In the genomic region with DNA sequence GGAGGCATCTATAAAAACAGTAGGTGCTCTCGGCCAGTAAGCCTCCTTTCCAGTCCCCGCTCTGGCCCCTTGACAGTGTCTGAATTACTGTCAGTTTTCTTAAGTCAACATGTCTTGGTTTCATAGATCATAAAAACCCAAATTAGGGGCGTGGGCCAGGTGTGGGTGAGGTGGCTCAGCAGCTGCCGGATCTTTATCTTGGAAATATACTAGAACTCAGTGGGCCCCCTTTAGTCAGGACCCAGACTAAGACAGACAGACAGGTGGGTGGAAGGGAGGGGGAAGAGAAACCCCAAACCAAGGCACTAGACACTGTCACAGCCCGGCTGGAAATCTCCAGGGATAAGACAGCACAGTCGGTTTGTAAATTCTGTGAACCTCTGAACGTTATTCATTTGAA, we compare ENCODE assay signal across 17 mouse cellular contexts.
"Had no signal": no experiment of that assay in that cellular context is flagged by ENCODE, and none has a peak within 500 bp of the region (broad histone marks: within the 10 kb centered on the region; RNA-seq: fewer than 3 reads in every experiment).

No protein-coding gene starts in this region.

- DNase-seq: liver, postnatal 0 days; lung, adult 2 months; lung, postnatal 10 days; right cerebral cortex, postnatal 14 days; thymus, adult 2 months; thymus, postnatal 14 days; thymus, postnatal 36 days had no signal

- H3K9ac ChIP-seq: liver, embryonic 15.5 days; liver, postnatal 0 days; lung, embryonic 15.5 days; midbrain, embryonic 13.5 days; midbrain, embryonic 15.5 days; neural tube, embryonic 12.5 days; stomach, embryonic 15.5 days had no signal

- H3K36me3 ChIP-seq: liver, embryonic 15.5 days; lung, embryonic 15.5 days; midbrain, embryonic 13.5 days; midbrain, embryonic 15.5 days; neural tube, embryonic 12.5 days; stomach, embryonic 15.5 days had no signal

- H3K9me3 ChIP-seq: liver, embryonic 15.5 days; lung, embryonic 15.5 days; megakaryocyte, embryonic 14.5 days; midbrain, embryonic 13.5 days; midbrain, embryonic 15.5 days; neural tube, embryonic 12.5 days; stomach, embryonic 15.5 days had no signal

- H3K4me1 ChIP-seq: liver, embryonic 15.5 days; lung, embryonic 15.5 days; midbrain, embryonic 15.5 days; stomach, embryonic 15.5 days had no signal

- H3K27ac ChIP-seq: liver, embryonic 15.5 days; lung, embryonic 15.5 days; macrophage; midbrain, embryonic 13.5 days; midbrain, embryonic 15.5 days; neural tube, embryonic 12.5 days; stomach, embryonic 15.5 days; stomach, postnatal 0 days had no signal

- H3K27me3 ChIP-seq: liver, embryonic 15.5 days; lung, embryonic 15.5 days; midbrain, embryonic 13.5 days; midbrain, embryonic 15.5 days; neural tube, embryonic 12.5 days; stomach, embryonic 15.5 days had no signal

- H3K4me2 ChIP-seq: liver, embryonic 15.5 days; lung, embryonic 15.5 days; midbrain, embryonic 11.5 days; midbrain, embryonic 13.5 days; midbrain, embryonic 15.5 days; neural tube, embryonic 12.5 days; stomach, embryonic 15.5 days had no signal

- H3K4me3 ChIP-seq: liver, embryonic 15.5 days; lung, embryonic 15.5 days; megakaryocyte, embryonic 14.5 days; midbrain, embryonic 13.5 days; midbrain, embryonic 15.5 days; neural tube, embryonic 12.5 days; stomach, embryonic 15.5 days had no signal

- ATAC-seq: liver, postnatal 0 days; midbrain, embryonic 13.5 days; midbrain, embryonic 15.5 days had no signal
